Mouse (Mus musculus) liver, embryonic 14 days (tissue): ENCODE measurements around the gene Id1. TPM values are rescaled to one million over a fixed set of nuclear protein-coding genes. Genes with fewer than 3 reads are reported as not detected.

Experiments
- polyA plus RNA-seq: library from polyadenylated mRNA; depleted of rRNA; stranded (reverse); fragments of >200 nt; gene quantifications from 2 replicates; pipeline ENCODE4 v1.2.3, GENCODE M21; 2012; rRNA removed

Id1 gene
- polyA plus RNA-seq, result 41.7 and 43.3 TPM in 2 replicates

DNA sequence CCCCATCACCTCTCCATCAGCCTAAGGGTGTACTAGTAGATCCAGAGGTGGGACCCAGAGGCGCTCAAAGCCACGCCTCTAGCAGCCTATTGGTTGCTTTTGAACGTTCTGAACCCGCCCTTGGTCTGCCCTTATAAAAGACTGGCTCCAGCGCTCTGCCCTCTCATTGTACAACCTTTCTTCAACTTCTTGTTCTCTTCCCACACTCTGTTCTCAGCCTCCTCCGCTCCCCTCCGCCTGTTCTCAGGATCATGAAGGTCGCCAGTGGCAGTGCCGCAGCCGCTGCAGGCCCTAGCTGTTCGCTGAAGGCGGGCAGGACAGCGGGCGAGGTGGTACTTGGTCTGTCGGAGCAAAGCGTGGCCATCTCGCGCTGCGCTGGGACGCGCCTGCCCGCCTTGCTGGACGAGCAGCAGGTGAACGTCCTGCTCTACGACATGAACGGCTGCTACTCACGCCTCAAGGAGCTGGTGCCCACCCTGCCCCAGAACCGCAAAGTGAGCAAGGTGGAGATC, at the start of gene Id1:
Id1 (plus strand) TSS at position 162 of the 512 bp plus-strand sequence.

DNA sequence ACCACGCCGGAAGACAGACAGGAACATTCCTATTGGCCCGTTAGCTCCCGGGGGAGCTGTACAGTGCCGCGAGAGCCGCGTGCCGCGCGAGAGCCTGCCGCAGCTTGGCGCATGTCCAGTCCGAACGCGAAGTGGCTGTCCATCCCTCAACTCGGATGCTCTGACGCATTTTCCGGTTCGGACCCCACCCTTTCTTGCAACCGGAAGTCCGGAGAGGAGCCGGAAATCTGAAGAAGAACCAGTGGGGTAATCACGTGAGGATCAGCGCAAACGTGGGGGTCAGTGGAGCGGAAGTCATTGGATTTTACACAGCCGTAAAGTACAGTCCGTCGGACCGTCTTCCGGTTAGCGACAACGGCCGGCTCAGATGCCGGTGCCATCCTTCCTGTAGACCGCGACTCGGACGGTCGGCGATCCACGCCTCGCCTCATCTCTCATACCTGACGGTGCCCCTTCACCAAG, 49.2 kb upstream of the Id1 start, which contains the start of gene Mcts2:
Mcts2 (plus strand) TSS at position 230 of the 462 bp plus-strand sequence.

DNA sequence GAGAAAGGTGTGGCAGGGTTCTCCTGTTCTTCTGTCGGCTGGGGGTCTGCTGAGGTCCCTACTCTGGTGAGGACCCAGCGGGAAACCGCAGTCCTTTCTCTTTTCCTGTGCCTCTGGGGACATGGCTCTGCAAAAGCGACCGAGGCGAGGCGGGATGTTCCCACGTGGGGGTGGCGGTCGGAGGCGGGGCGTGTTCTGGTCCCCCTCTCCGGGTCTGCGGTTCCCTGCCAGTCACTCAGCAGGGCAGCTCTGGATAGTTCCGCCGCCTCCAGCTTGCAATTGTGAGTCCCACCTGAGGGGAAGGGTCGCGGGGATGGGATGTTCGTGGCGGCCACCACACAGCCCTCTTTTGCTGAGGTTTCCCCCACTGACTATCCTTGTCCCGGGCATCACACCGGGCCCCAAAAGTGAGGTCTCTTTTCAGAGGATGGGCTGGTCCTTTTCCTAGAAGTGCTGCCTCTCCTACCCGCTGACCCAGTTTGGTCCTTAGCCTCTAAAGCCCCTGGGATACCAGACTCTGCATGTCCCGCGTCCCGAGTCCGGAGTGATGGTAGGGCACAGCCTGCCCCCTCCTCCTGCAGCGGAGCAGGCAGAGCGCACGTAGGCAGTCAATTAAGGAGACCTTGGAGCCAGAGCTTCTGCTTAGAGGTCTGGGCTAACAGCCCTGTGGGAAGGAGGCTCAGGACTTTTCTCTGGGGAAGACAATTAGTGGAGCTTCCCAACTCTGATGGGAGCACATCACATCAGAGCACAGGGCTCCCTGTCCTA, 18.1 kb downstream of the Id1 start, which contains the start of gene Cox4i2:
Cox4i2 (plus strand) TSS at position 230 of the 768 bp plus-strand sequence.

Other genes with a start within 250 kb of the Id1 start
- gene Defb22, start 246.1 kb upstream of the Id1 start, polyA plus RNA-seq, result not detected in 2 replicates
- not detected in 2 replicates for gene Defb26, start 224.6 kb upstream of the Id1 start, polyA plus RNA-seq
- gene Defb28, start 218.0 kb upstream of the Id1 start, polyA plus RNA-seq, result not detected in 2 replicates
- not detected in 2 replicates for gene Defb29, start 196.2 kb upstream of the Id1 start, polyA plus RNA-seq
- gene Gm17416, start 166.9 kb upstream of the Id1 start, polyA plus RNA-seq, result not detected in 2 replicates
- not detected in 2 replicates for gene Defb21, start 163.5 kb upstream of the Id1 start, polyA plus RNA-seq
- gene Defb19, start 155.9 kb upstream of the Id1 start, polyA plus RNA-seq, result not detected in 2 replicates
- gene Defb45, start 136.9 kb upstream of the Id1 start, polyA plus RNA-seq, result not detected in 2 replicates
- not detected in 2 replicates for gene Defb36, start 131.9 kb upstream of the Id1 start, polyA plus RNA-seq
- gene Defb25, start 113.2 kb upstream of the Id1 start, polyA plus RNA-seq, result 0.24 TPM in 1 of 2 replicates, not detected in the other
- 0.46 and 0.52 TPM in 2 replicates for gene Rem1, start 109.3 kb upstream of the Id1 start, polyA plus RNA-seq
- gene H13, start 66.8 kb upstream of the Id1 start, polyA plus RNA-seq, result 26.2 and 27.6 TPM in 2 replicates
- gene Mcts2, start 49.2 kb upstream of the Id1 start, polyA plus RNA-seq, result 10.0 and 11.0 TPM in 2 replicates
- 0.58 and 0.84 TPM in 2 replicates for gene Cox4i2, start 17.9 kb downstream of the Id1 start, polyA plus RNA-seq
- 55.5 and 69.0 TPM in 2 replicates for gene Bcl2l1, start 95.5 kb downstream of the Id1 start, polyA plus RNA-seq
- 51.8 and 53.6 TPM in 2 replicates for gene Tpx2, start 111.7 kb downstream of the Id1 start, polyA plus RNA-seq
- gene Mylk2, start 175.1 kb downstream of the Id1 start, polyA plus RNA-seq, result 0.05 TPM in 1 of 2 replicates, not detected in the other
- gene Foxs1, start 197.0 kb downstream of the Id1 start, polyA plus RNA-seq, result 0.11 and 0.12 TPM in 2 replicates
- not detected in 2 replicates for gene Dusp15, start 215.4 kb downstream of the Id1 start, polyA plus RNA-seq
- 0.11 and 0.13 TPM in 2 replicates for gene Ttll9, start 226.2 kb downstream of the Id1 start, polyA plus RNA-seq